In the genomic region with DNA sequence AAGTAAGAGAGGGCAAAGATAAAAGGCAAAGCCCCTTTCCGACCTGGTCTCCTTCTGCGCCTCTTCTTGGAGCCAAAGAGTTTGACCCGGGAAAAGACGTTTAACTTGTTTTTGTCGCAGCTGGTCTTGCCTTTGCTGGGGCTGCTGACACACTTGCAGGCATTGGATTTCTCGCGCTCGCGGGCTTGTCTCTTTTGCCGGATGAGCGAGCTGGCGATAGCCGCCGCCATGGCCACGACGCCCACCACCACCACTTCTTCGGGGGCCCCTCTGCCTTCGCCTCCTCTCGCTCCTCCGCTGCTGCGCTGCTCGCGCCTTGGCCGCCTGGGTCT, we compare ENCODE assay signal across 8 mouse cellular contexts.
DNase-seq lines count a peak whose midpoint lies in the region; ATAC-seq lines count a peak whose summit lies in the region.

No protein-coding gene starts in this region.

- H3K27me3 ChIP-seq in hindbrain, embryonic 12.5 days, result peaks cover 7% of the 10 kb centered on the region; the same call in 1 of the 2 replicates
- H3K27me3 ChIP-seq in liver, embryonic 15.5 days, result peaks cover 23% of the 10 kb centered on the region

- no peaks in the 10 kb centered on the region for H3K36me3 ChIP-seq in hindbrain, embryonic 12.5 days
- H3K36me3 ChIP-seq in liver, embryonic 15.5 days (replicated peaks), result no peaks in the 10 kb centered on the region

- peak overlapping the region; percentile 71 for H3K4me2 ChIP-seq in hindbrain, embryonic 12.5 days (replicated peaks)
- peak overlapping the region; percentile 57 for H3K4me2 ChIP-seq in liver, embryonic 15.5 days

- WGBS in hindbrain, embryonic 12.5 days, result 21% methylated on average over 23 of the region's 24 CpGs
- 7% methylated on average over 24 of the region's 24 CpGs for WGBS in liver, embryonic 15.5 days (ENCODE audit: insufficient replicate concordance)

- peak overlapping the region; percentile 54 for H3K4me3 ChIP-seq in hindbrain, embryonic 12.5 days
- H3K4me3 ChIP-seq in liver, embryonic 15.5 days (replicated peaks), result peak overlapping the region; percentile 47

- peak; percentile 5 for DNase-seq in adrenal gland, postnatal 14 days
- DNase-seq in adrenal gland, postnatal 4 days (ENCODE audit: low spot score in 2 of 2), result no peak
- peak; percentile 2 for DNase-seq in ovary, postnatal 36 days (ENCODE audit: low spot score)
- DNase-seq in ovary, adult 18-20 months (ENCODE audit: low spot score), result no peak
- no peak for DNase-seq in MN1 (ENCODE audit: low spot score)
- no peak for DNase-seq in cerebellum, adult 8-10 months

- H3K27ac ChIP-seq in hindbrain, embryonic 12.5 days, result no peak overlapping the region
- no peak overlapping the region for H3K27ac ChIP-seq in liver, embryonic 15.5 days (replicated peaks)

- H3K4me1 ChIP-seq in hindbrain, embryonic 12.5 days, result no peaks in the 10 kb centered on the region
- H3K4me1 ChIP-seq in liver, embryonic 15.5 days (replicated peaks), result no peaks in the 10 kb centered on the region

- no peaks in the 10 kb centered on the region for H3K9me3 ChIP-seq in hindbrain, embryonic 12.5 days (replicated peaks)
- H3K9me3 ChIP-seq in liver, embryonic 15.5 days (replicated peaks), result no peaks in the 10 kb centered on the region

- ATAC-seq in hindbrain, embryonic 12.5 days (ENCODE audit: low FRiP score), result peak; percentile 60; the same call in 1 of the 2 replicates
- ATAC-seq in liver, embryonic 15.5 days (ENCODE audit: insufficient read depth), result no peak

- peak overlapping the region; percentile 59 for H3K9ac ChIP-seq in hindbrain, embryonic 12.5 days
- no peak overlapping the region for H3K9ac ChIP-seq in liver, embryonic 15.5 days

Comparison
In these comparisons a context has a peak if more than half of its experiments do, and no peak if none do; other contexts are left out.
1. DNase-seq: peak in adrenal gland, postnatal 14 days (single experiment) and ovary, postnatal 36 days (single experiment); none in adrenal gland, postnatal 4 days (0 of 2), ovary, adult 18-20 months (single experiment), MN1 (single experiment) and cerebellum, adult 8-10 months (single experiment).